Mouse (Mus musculus): ENCODE measurements around the gene Sfi1. TPM values are rescaled to one million over a fixed set of nuclear protein-coding genes. Genes with fewer than 3 reads are reported as not detected.
A peak's percentile ranks its signal among the peaks of the same experiment; 100 is the strongest.
"Not testable (repeated sequence)": the region's sequence is repeated elsewhere in the genome, so short reads cannot be mapped to it uniquely, and the experiment has no call there.

Gene Sfi1
- polyA plus RNA-seq, 1 experiment from 2014 or later = 15.0 TPM

GRCm38 (mm10) chr11:3153666-3154397, 39.4 kb downstream of the Sfi1 start:
- not testable (repeated sequence) for H3K4me2 ChIP-seq, H3K4me1 ChIP-seq, H3K9ac ChIP-seq, H3K27ac ChIP-seq, H3K4me3 ChIP-seq, H3K27me3 ChIP-seq
- peaks cover 13% of the 10 kb centered on the region for H3K36me3 ChIP-seq (ENCODE audit: poor library complexity, severe bottlenecking)
- 76% methylated on average over 1 of the region's 1 CpGs for WGBS
- peaks cover 18% of the 10 kb centered on the region for H3K9me3 ChIP-seq (replicated peaks)
- ATAC-seq = peak; percentile 46

GRCm38 (mm10) chr11:3151358-3151757, 41.9 kb downstream of the Sfi1 start:
- WGBS = 93% methylated on average over 4 of the region's 4 CpGs
- H3K9ac ChIP-seq, H3K4me1 ChIP-seq, H3K27me3 ChIP-seq, H3K4me3 ChIP-seq, H3K27ac ChIP-seq, H3K4me2 ChIP-seq: not testable (repeated sequence)
- Histone ChIP-seq H3K9me3 (replicated peaks) (peaks cover 15% of the 10 kb centered on the region), H3K36me3 (ENCODE audit: poor library complexity, severe bottlenecking) (peaks cover 13% of the 10 kb centered on the region)
- peak; percentile 25 for ATAC-seq

GRCm38 (mm10) chr11:3150677-3151003, 42.6 kb downstream of the Sfi1 start:
- H3K9me3 ChIP-seq (replicated peaks) = peaks cover 15% of the 10 kb centered on the region
- WGBS = 99% methylated on average over 12 of the region's 12 CpGs

GRCm38 (mm10) chr11:3150003-3150676, 43.1 kb downstream of the Sfi1 start:
- 0 out of 2 replicates have a peak, but pooled peaks have one; percentile 6 for ATAC-seq
- Histone ChIP-seq H3K36me3 (ENCODE audit: poor library complexity, severe bottlenecking) (peaks cover 13% of the 10 kb centered on the region), H3K9me3 (replicated peaks) (peaks cover 18% of the 10 kb centered on the region)
- not testable (repeated sequence) for H3K4me1 ChIP-seq, H3K27me3 ChIP-seq, H3K4me3 ChIP-seq, H3K9ac ChIP-seq, H3K4me2 ChIP-seq, H3K27ac ChIP-seq
- WGBS = 97% methylated on average over 24 of the region's 24 CpGs

More at GRCm38 (mm10) chr11:3150677-3151003, 42.6 kb downstream of the Sfi1 start:
- H3K4me1 ChIP-seq, H3K27me3 ChIP-seq, H3K4me3 ChIP-seq, H3K9ac ChIP-seq, H3K4me2 ChIP-seq, ATAC-seq, H3K27ac ChIP-seq: not testable (repeated sequence)
- H3K36me3 ChIP-seq (ENCODE audit: poor library complexity, severe bottlenecking) = peaks cover 13% of the 10 kb centered on the region

GRCm38 (mm10) chr11:3149471-3149870, 43.8 kb downstream of the Sfi1 start:
- H3K4me2 ChIP-seq, H3K4me1 ChIP-seq, H3K9ac ChIP-seq, H3K27me3 ChIP-seq, ATAC-seq, H3K27ac ChIP-seq, H3K4me3 ChIP-seq: not testable (repeated sequence)
- Histone ChIP-seq H3K36me3 (ENCODE audit: poor library complexity, severe bottlenecking) (peaks cover 13% of the 10 kb centered on the region), H3K9me3 (replicated peaks) (peaks cover 18% of the 10 kb centered on the region)
- 99% methylated on average over 4 of the region's 4 CpGs for WGBS

GRCm38 (mm10) chr11:3146806-3147205, 46.5 kb downstream of the Sfi1 start:
- not testable (repeated sequence) for H3K4me2 ChIP-seq; H3K36me3 ChIP-seq (ENCODE audit: poor library complexity, severe bottlenecking); ATAC-seq; H3K27me3 ChIP-seq; H3K27ac ChIP-seq; H3K9ac ChIP-seq; H3K4me3 ChIP-seq; H3K4me1 ChIP-seq
- peaks cover 15% of the 10 kb centered on the region for H3K9me3 ChIP-seq (replicated peaks)
- WGBS = 82% methylated on average over 2 of the region's 2 CpGs

- H3K36me3 ChIP-seq (ENCODE audit: poor library complexity, severe bottlenecking); H3K27me3 ChIP-seq; H3K4me3 ChIP-seq; H3K9ac ChIP-seq; H3K4me2 ChIP-seq; H3K4me1 ChIP-seq; ATAC-seq; H3K27ac ChIP-seq: not testable (repeated sequence)
- peaks cover 16% of the 10 kb centered on the region for H3K9me3 ChIP-seq (replicated peaks)
- WGBS = 80% methylated on average over 9 of the region's 9 CpGs
Measured at GRCm38 (mm10) chr11:3145359-3146165, 47.7 kb downstream of the Sfi1 start.

- H3K9ac ChIP-seq; H3K4me1 ChIP-seq; H3K27me3 ChIP-seq; H3K27ac ChIP-seq; H3K4me3 ChIP-seq; H3K36me3 ChIP-seq (ENCODE audit: poor library complexity, severe bottlenecking); ATAC-seq; H3K4me2 ChIP-seq: not testable (repeated sequence)
- H3K9me3 ChIP-seq (replicated peaks) = peaks cover 13% of the 10 kb centered on the region
- 78% methylated on average over 3 of the region's 3 CpGs for WGBS
Measured at GRCm38 (mm10) chr11:3143984-3144383, 49.3 kb downstream of the Sfi1 start.

- 86% methylated on average over 4 of the region's 5 CpGs for WGBS
- H3K4me2 ChIP-seq; H3K4me3 ChIP-seq; H3K9ac ChIP-seq; H3K27me3 ChIP-seq; H3K27ac ChIP-seq; H3K36me3 ChIP-seq (ENCODE audit: poor library complexity, severe bottlenecking); H3K4me1 ChIP-seq: not testable (repeated sequence)
- peak; percentile 61 for ATAC-seq
- H3K9me3 ChIP-seq (replicated peaks) = peaks cover 22% of the 10 kb centered on the region
Measured at GRCm38 (mm10) chr11:3142413-3142812, 50.9 kb downstream of the Sfi1 start.

GRCm38 (mm10) chr11:3140967-3141535, 52.2 kb downstream of the Sfi1 start:
- H3K4me3 ChIP-seq; H3K27ac ChIP-seq; ATAC-seq; H3K27me3 ChIP-seq; H3K4me2 ChIP-seq; H3K9ac ChIP-seq; H3K4me1 ChIP-seq; H3K36me3 ChIP-seq (ENCODE audit: poor library complexity, severe bottlenecking): not testable (repeated sequence)
- peaks cover 26% of the 10 kb centered on the region for H3K9me3 ChIP-seq (replicated peaks)

- not testable (repeated sequence) for H3K4me1 ChIP-seq; H3K27ac ChIP-seq; H3K36me3 ChIP-seq (ENCODE audit: poor library complexity, severe bottlenecking); H3K4me2 ChIP-seq; H3K4me3 ChIP-seq; H3K27me3 ChIP-seq; ATAC-seq; H3K9ac ChIP-seq
- WGBS = 80% methylated on average over 2 of the region's 2 CpGs
- peaks cover 25% of the 10 kb centered on the region for H3K9me3 ChIP-seq (replicated peaks)
Measured at GRCm38 (mm10) chr11:3138323-3138722, 54.9 kb downstream of the Sfi1 start.

GRCm38 (mm10) chr11:3137279-3137678, 56.0 kb downstream of the Sfi1 start:
- H3K4me1 ChIP-seq; H3K4me2 ChIP-seq; H3K27me3 ChIP-seq; H3K36me3 ChIP-seq (ENCODE audit: poor library complexity, severe bottlenecking); H3K9ac ChIP-seq; H3K27ac ChIP-seq; H3K4me3 ChIP-seq: not testable (repeated sequence)
- ATAC-seq = 0 out of 2 replicates have a peak, but pooled peaks have one; percentile 11
- WGBS = 83% methylated on average over 4 of the region's 4 CpGs
- peaks cover 25% of the 10 kb centered on the region for H3K9me3 ChIP-seq (replicated peaks)
